Mouse (Mus musculus) WW6 (cell line): ENCODE data around the gene Wdr60.

Experiments used
- DNase-seq: peaks from one replicate; pipeline ENCODE4 v3.0.0-alpha.2; 2013; ENCODE audit warnings: low read depth, low spot score

Gene Wdr60

DNA sequence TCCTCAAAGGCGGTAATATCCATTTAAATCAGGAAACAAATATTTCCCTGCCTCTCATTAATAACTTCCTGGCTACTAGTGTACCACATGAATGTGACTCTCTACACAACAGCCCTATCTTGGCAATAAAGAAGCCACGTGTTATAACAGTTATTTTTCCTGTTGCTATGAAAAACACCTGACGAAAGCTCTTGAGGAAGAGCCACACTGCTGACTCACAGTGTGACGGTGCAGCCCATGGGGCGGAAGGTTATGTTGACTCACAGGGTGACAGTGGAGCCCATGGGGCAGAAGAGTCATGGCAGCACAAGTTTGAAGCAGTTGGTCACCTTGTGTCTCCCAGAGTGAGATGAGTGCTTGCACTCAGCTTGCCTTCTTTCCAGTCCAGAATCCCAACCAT lies 6.6 kb upstream of the Wdr60 start:
- no peak for DNase-seq

DNA sequence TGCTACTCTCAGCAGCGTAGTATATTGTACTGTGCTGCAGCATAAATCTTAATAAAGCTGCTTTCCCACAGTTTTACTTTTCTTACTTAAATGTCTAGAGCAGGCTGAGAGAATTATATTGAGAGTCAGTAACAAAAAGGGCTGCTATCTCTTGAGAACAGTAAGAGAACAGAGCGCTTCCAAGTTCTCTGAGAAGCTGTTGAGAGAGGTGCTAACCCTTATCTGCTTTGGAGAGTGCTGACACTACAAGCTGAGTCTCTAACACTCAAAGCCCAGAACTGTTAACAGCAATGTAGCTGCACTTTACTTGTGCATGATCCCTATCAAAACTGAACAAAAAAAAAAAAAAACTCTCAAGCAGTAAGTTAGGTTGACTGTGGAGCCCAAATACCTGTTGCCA lies 2.5 kb upstream of the Wdr60 start:
- no peak for DNase-seq

DNA sequence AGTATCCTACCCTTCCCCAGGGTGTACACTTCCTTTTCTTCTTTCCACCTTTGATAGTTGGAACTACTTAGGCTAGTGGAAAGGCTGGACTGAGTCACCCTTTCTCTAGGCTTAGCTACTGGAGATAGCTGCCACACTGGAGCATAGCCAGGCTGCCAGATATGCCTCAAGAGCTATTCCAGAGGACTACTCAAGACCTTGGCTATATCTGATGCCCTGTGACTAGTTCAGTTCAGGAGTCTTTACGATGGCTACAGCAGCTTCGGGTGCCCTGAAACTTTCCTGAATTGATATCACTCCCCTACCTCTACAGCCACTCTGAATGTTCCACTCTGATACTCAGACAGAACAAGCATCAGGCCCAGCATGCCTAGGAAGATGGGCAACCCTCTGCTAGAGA lies 1.9 kb upstream of the Wdr60 start:
- DNase-seq, result no peak

DNA sequence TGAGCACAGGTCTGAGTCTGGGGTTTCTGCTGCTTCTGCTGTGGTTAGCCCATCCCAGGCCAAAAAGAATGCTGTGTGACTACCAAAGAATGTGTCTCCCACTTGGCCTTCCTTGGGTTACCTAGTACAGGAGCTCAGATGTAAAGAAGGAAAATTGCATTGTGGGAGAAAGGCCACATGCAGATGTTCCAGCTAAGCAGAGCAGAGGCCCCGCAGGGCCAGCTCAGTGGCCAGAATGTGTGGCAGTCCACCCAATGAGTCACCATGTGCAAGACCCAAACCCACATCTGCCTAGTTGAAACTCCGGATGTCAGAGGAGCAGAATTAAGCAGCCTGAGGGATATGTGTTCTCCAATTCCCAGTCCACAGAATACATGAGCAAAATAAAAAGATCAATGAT lies 4.5 kb downstream of the Wdr60 start:
- no peak for DNase-seq

DNA sequence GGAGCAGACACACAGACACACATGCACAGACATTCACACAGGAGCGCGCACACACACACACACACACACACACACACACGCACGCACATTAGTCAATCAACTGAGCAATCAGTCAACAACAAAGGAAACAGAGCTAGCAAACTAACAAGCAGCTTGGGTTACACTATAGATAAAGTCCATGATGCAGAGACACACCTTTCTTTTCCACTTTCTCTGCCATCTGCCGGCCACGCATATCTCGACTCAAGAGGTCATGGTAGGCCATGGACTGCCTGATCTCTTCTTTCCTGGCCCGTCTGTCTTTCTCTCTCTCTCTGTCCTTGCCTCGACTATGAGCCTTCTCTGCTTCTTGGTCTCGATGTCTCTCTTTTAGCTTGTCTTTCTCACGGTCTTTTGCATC lies 7.2 kb downstream of the Wdr60 start:
- DNase-seq, result no peak

DNA sequence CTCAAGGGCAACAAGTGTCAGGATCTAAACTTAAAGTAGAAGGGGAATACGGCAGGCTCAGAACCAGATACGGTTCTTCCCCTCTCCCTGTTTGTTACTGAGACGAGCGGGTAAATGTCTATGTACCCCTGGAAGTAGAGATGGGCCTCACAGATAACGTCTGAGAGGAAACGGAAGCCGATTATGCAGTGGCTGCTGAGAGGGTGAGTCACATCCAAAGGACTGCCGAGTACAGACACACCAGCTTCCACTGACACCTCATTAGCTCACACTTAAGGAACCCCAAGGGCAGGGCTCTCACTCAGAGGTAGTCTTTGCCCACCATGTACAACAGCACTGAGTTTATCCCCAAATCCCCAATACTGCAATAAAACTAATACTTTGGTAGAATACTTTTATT lies 8.2 kb downstream of the Wdr60 start:
- no peak for DNase-seq

DNA sequence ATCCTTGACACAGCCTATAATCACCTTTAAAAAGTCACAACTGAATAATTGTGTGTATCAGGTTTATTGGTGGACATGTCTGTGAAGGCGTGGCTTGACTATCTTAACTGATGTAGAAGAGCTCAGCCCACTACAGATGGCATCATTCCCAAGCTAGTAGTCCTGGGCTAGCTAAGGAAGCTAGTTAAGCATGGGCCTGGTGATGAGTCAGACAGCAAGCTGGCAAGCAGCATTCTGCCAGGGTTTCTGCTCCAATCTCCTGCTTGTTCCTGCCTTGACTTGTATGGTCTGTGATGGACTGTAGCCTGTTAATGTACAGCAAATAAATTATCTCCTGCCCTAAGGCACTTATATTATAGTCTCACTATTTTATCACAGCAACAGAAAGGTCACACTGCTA lies 18.2 kb downstream of the Wdr60 start:
- no peak for DNase-seq

DNA sequence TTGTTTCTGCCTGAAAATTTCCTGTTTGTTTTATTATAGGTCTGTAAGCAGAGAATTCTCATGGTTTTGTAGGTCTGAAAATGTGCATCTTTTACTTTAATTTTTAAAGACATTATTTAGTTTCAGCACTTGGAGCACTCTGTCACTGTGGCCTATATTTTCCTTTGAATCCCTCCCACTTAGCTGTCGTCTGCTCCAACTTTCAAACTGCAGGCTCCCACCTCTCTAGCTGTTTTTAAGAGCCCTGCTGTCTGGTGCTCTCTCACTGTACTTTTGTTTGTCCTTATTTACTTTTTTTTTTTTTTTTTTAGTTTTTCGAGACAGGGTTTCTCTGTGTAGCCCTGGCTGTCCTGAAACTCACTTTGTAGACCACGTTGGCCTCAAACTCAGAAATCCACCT lies 24.0 kb downstream of the Wdr60 start:
- DNase-seq, result no peak

DNA sequence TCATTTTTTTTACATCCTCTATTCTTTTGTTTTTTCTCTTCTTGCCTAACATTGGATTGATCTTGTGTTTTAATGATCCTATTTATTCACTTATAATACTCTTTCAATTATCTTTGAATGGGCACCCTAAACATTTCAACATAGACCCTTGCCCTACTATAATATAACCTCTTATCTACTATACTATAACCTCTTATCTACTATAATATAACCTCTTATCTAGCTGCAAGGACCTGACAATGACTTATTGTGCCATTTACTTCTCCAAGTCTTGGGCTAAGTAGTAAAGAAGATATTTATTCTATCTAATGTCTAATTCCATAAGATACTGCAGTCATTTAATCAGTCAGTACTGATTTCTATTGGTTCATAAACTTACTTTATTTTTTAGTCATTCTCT lies 24.5 kb downstream of the Wdr60 start:
- no peak for DNase-seq

DNA sequence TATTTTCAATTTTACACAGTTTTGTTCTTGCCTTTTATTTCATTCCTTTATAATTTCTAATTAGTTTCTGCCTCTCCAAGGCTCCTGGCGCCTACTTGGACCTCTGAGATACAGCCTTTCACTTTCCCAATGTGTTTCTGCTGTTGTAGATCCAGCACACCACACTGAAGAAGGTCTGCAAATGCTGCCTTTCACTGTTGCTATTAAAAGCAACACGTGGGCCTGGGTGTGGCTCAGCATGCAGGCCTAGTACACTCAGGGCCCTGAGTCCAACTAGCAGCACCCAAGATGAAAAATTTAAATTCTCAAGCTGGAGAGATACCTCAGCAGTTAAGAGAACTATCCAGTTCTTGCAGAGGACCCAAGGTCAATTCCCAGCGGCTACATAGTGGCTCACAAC lies 26.2 kb downstream of the Wdr60 start:
- DNase-seq, result no peak

DNA sequence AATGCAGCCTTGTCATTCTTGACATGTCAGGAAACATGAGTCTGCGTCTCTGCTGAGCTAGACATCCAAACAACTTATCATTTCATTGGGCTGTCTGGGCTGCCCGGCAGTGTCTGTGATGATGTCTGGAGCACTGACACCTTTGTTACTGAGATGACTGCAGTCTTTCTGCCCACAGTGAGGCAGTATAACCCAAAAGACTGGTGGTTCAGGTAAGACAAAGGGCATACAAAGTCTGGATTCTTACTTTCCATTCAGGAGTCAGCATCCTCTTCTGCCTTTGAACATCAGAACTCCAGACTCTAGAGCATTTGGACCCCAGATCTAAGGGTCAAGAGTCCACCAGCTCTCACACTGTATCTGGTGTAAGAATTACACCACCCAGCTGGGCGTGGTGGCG lies 27.5 kb downstream of the Wdr60 start:
- no peak for DNase-seq

DNA sequence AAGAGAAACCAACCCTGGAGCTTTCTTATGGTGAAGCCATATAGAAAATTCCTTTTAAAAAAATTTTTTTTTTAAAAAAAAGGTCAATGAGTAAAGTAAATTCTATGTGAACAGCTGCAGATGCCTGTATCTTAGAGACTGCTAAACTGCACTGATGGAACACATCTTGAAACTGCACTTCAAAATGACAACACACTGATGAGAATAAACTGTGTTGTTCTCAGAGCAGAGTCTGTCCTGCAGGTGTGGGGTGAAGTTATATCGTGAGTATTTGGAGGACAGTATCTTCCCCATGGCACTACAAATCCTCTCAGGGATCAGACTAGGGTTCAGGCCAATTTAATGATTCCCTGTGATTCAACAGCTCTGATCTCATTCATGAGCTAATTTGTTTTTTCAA lies 30.8 kb downstream of the Wdr60 start:
- DNase-seq, result no peak

DNA sequence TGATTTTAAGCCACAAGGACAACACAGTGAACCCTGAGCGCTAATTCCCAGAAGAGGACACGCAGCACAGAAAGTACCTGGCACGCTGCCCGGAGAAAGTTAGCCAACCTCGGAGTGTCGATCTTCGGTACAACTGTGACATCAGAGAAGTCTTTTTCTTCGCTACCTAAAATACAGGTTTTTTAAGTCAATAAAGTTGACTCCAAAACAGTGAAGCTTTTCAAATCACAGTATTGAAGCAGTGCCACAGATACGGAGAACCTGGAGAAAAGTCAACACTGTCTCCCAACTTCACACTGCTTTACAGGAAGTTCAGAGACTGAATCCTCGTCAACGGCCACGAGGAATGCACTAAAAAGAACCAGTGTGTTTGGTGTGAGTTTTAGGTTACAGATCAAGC lies 31.2 kb downstream of the Wdr60 start:
- no peak for DNase-seq

DNA sequence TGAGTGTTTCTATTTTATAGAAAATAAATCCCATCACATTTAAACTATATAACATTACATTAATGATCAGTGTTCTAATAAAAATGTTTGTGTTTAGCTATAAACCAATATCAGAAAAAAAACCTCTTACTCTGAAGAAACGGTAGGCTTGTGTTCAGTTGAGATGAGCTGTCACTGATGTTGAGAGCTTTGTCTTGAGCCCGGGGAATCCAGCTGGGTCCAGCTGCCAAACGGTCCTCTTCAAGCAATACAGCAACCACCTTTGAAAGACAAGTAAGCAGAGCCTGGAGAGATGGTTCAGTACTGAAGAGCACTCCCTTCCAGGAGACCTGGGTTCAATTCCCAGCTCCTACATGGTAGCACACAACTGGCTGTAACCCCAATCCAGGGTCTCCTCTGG lies 33.4 kb downstream of the Wdr60 start:
- no peak for DNase-seq

DNA sequence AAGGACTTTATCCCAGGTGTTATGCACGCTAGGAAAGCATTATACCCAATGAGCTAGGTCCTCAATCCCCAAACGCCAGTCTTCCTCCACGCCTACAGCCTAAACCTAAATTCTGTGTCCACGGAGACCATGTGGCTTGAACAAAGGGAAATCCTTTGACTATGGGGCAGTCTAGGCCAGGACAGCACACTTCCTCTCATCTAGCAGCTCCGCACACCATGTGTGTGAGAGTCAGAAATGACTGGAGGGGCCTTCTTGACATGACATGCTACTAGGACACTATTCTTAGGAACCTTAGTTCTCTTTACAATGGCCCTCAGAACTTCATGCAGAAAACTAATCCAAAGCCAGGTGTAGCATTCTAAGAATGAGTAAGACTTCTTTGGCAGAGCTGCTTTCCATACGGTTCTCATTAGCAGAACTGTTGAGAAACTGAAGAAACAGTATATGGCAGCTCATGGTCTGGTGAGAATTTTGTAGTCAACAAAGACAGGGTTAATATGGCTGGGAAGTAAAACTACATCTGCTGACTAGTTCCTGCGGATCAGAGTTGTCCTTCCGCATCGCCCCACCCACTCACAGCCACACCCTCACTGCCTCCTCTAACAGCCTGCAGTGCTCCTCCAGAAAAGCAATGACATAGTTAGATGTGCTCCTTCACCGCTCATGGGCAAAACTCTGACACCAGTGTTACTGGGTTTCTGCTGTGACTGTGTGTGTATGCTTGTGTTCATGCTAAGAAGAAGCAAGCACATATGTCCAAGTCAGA lies 36.3 kb downstream of the Wdr60 start:
- no peak for DNase-seq

DNA sequence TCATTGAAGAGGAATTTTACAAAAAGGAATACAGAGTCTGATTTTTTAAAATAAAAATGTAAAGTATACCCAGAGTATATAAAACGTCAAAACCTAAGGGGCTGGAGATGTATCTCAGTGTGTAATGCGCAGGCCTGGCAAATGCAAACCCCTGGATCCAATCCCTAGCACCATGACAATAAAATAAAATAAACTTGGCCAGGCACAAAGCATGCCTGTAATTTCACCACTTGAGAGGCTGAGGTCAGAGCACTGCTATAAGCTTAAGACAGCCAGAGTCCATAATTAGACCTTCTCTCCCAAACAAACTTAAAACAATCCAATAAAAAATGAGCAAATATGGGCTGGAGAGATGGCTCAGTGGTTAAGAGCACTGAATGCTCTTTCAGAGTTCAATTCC lies 39.7 kb downstream of the Wdr60 start:
- DNase-seq, result no peak

DNA sequence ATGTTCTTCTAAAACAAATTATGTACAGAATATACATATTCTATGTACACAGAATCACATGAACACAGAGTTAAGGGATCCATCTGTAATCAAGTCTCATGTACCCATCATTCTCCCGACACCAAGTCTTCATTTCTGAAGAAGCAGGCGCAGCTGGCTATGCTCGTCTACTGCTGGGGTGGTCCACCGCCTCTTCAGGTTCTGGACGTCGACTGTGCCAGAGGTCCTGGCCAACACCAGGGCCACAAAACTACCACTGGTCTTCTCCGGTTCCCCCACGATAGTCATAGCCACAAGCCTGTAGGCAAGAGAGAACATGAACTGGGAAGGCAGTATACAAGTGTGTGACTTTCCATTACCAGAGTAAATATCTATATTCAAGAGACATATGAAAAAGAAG lies 55.3 kb downstream of the Wdr60 start:
- no peak for DNase-seq

DNA sequence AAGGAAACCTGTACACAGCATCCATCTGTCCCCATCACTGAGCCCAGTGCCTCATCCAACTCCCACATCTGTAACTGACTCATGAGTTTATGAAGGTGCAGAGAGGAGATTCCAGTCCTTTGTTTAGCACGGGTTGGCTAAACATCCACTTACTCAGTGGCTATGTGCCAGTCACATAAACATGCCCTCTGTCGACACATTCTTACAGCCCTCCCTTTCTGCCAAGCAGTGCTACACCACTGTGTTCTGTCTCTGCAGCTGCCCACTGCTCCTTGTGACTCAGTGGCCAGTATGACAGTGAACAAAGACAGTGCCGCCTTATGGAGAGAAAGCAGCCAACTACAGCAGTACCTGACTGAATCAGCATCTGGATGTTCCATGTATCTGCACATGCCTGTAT lies 57.1 kb downstream of the Wdr60 start:
- no peak for DNase-seq

DNA sequence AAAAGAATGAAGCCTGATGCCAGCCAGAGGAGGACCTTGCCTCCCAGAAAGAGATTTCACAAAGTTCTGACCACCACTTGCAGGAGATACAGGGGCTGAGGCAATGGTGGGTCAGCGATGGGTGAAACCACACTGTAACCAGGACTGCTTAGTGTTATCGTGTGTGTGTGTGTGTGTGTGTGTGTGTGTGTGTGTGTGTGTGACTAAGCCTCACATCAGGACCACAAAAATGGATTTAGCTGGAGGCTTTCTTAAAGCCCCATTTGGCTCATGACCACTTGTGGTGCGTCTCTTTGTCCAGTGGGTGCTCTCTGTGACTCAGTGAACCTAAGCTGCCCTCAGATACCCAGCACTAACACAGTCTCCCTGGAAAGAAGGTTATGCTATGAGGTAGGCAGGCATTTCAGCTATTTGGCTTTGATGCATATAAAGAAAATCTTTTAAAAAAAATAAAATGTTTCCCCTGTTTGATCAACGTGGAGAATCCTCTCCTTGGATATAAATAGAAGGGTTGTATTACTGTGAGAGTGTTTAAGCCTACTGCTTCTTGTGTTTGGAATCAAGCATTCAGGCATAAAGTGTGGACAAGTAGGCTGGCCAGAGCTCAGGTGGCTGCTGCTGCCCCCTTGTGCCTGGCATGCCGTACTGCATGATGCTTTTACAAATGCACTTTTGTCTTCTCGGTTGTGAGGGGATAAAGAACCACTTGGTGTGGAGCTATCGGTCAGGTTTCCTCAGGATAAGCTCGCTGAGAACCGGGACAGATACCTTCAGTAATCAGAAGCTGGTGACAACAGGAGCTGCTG lies 60.4 kb downstream of the Wdr60 start:
- peak; percentile 14 for DNase-seq

DNA sequence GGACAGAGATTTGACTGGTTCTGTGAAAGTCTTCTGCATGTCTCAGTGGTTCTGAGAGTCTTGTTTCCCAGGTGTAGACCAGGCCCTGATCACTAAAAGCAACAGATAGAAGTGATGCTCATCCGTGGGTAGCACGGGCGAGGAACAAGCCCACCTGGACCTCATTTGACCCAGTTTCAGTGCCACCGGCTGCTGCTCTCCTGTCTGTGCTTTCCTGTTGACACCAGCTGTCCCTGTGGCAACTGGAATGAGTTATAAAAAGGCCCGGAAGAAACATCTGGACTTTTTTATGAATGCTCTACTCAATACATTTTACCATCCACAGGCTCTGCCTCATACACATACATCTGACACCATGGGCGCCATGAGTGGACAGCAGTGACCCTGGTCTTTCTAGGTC lies 64.0 kb downstream of the Wdr60 start:
- no peak for DNase-seq

DNA sequence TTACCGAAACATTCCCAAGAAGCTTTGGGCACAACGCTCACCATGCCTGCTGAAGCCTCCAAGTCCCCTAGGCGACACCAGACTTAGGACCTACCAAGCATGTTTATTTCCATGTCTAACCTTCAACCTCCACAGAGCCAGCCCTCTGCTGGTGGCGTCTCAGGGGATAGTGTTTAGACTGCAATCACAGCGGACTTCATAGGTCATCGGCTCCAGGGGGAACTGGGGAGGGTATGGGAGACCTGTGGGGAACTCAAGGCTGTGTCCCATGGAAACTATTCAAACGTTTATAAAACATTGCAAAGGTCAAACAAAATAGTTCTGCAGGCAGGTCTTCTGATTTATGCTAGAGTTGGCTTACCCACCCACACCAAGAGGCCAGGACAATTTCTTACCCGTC lies 66.6 kb downstream of the Wdr60 start:
- no peak for DNase-seq

DNA sequence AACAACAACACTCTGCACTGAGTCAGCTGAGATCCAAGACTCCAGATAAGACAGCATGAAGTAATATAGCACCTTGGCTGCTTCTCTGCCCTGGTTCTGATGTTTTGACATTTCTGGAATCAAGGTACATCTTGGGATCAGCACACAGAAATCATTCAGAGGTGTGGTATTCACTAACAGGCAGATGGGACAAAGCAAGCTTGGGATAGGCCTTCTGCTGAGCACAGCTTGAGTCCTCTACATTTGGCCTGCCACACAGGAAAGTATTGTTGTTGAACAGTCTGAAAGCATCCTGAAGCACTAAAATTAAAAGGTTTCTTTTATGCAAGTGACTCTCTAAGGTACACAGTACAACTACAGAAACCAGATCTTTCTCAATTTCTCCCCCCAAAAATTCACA lies 68.2 kb downstream of the Wdr60 start:
- DNase-seq, result no peak

DNA sequence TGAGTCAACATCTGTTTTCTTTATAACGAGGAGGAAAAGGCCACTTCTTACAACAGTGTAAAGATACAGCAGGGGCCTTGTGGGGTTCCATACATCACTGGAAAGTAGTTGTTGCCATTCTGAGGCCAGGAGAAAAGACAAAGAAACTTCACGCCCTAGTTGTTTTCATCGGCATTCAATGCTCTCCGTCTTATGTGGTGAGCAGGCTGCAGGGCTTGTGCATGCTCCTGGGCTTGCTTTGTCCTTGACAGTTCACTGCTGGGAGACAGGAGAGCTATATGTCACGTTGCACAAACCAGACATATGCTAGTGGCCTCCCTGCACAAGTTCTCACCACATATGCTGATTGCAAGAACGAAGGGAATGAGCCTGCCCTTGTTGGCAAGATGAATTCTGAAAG lies 68.9 kb downstream of the Wdr60 start:
- no peak for DNase-seq
